Mouse (Mus musculus): Measurements from ENCODE around the gene Fkbp7. TPM values are rescaled to one million over a fixed set of nuclear protein-coding genes. Genes with fewer than 3 reads are reported as not detected.

The Fkbp7 gene
- total and polyA plus RNA-seq, 3 experiments, result 1.1 to 1.8 TPM; not detected in 1

DNA sequence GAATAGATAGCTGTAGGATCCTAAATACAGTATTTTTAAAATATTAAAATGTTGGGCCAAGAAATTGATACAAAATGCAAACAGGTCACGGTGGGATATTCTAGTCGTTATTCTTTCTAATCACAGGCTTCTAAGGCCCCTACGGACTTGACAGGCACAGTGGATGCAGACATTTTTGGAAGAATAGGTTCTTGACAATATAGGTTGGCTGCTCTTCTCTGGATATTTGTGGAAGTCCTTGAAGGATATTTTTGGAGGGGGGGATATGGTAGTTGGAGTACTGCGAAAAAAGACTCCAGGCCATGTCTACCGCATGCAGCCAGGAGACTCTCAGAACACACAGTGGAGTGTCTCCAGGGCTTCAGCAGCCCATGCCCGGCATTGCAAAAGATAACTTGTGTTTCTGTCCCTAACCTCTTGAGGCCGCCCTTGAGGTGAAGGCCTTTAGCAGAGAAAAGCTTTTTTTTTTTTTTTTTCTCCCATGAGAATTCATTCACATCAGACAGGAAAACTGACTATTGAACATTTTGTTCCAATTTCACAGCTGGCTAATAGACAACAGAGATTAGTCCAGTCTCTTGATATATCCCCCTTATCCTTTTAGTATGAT lies 661 bp upstream of the Fkbp7 start (continued):
- TF ChIP-seq ZKSCAN1 (IDR thresholded peaks at IDR 0.05; ENCODE audit: low read depth, low read length), result no peak; the same call in 1 of the 2 replicates

- Histone ChIP-seq H3K4me3 (ENCODE audit: control insufficient read depth in 1 of 2, insufficient read depth in 1 of 2, low read depth in 2 of 2, low read length in 2 of 2) (peak overlapping the region; percentile 68 to 92), H3K4me1 (ENCODE audit: control insufficient read depth in 1 of 2, insufficient read depth in 2 of 2, low read length in 2 of 2) (peaks cover 4 to 13% of the 10 kb centered on the region in 2 experiments; a peak in 3 of 4 replicates), H3K27me3 (ENCODE audit: control insufficient read depth in 1 of 2, insufficient read depth in 2 of 2, low read length in 2 of 2) (no peaks in the 10 kb centered on the region), H3K79me2 (ENCODE audit: control insufficient read depth, insufficient read depth, low read length, poor library complexity) (peaks cover 21% of the 10 kb centered on the region), H3K27ac (ENCODE audit: control insufficient read depth, low read depth, low read length) (peak overlapping the region; percentile 8; the same call in 1 of the 2 replicates), H3K9me3 (replicated peaks; ENCODE audit: insufficient read depth, low read length) (no peaks in the 10 kb centered on the region), H3K9ac (ENCODE audit: control insufficient read depth, low read depth, low read length, poor library complexity, severe bottlenecking) (peak overlapping the region; percentile 71), H3K36me3 (ENCODE audit: control insufficient read depth in 1 of 2, insufficient read depth in 2 of 2, low read length in 2 of 2) (peaks cover 0 to 22% of the 10 kb centered on the region in 2 experiments; a peak in 3 of 4 replicates)
- TF ChIP-seq SIN3A (IDR thresholded peaks at IDR 0.05; ENCODE audit: low read length) (no peak), KAT2A (conservative IDR thresholded peaks at IDR 0.05; ENCODE audit: low read depth, low read length) (no peak), CHD1 (IDR thresholded peaks at IDR 0.05; ENCODE audit: low read depth, low read length) (no peak), MAFK (IDR thresholded peaks at IDR 0.05; ENCODE audit: borderline replicate concordance, low read depth, low read length) (no peak), TBP (IDR thresholded peaks at IDR 0.05; ENCODE audit: low read depth, low read length) (no peak), NELFE (IDR thresholded peaks at IDR 0.05; ENCODE audit: low read depth, low read length) (no peak), HCFC1 (IDR thresholded peaks at IDR 0.05; ENCODE audit: low read depth, low read length) (no peak), SMC3 (IDR thresholded peaks at IDR 0.05; ENCODE audit: low read depth, low read length) (no peak), GATA1 (IDR thresholded peaks at IDR 0.05; ENCODE audit: low read depth, low read length) (no peak), ZMIZ1 (IDR thresholded peaks at IDR 0.05; ENCODE audit: low read depth, low read length) (no peak), ETS1 (IDR thresholded peaks at IDR 0.05; ENCODE audit: low read depth, low read length) (no peak), ZNF384 (IDR thresholded peaks at IDR 0.05; ENCODE audit: low read depth, low read length) (no peak), UBTF (IDR thresholded peaks at IDR 0.05; ENCODE audit: borderline replicate concordance, insufficient read depth, low read depth, low read length) (no peak), CTCF (IDR thresholded peaks at IDR 0.05 in 2 of 3, conservative IDR thresholded peaks at IDR 0.05 in 1 of 3; ENCODE audit: control insufficient read depth in 1 of 3, insufficient read depth in 1 of 3, low read depth in 2 of 3, low read length in 3 of 3, poor library complexity in 1 of 3, severe bottlenecking in 1 of 3) (no peak), POLR2AphosphoS5 (IDR thresholded peaks at IDR 0.05; ENCODE audit: borderline replicate concordance, low read depth, low read length) (no peak)
- peak; percentile 36 for DNase-seq (ENCODE audit: low read depth, low spot score)
Measured at GRCm38 (mm10) chr2:76672134-76672745, 676 bp downstream of the Fkbp7 start.

- no peak overlapping the region for H3K27ac ChIP-seq (ENCODE audit: control insufficient read depth, low read depth, low read length)
- no peaks in the 10 kb centered on the region for H3K27me3 ChIP-seq (ENCODE audit: control insufficient read depth in 1 of 2, insufficient read depth in 2 of 2, low read length in 2 of 2)
- H3K79me2 ChIP-seq (ENCODE audit: control insufficient read depth, insufficient read depth, low read length, poor library complexity), result peaks cover 17% of the 10 kb centered on the region
- peak overlapping the region; percentile 71 for H3K9ac ChIP-seq (ENCODE audit: control insufficient read depth, low read depth, low read length, poor library complexity, severe bottlenecking)
- H3K9me3 ChIP-seq (replicated peaks; ENCODE audit: insufficient read depth, low read length), result no peaks in the 10 kb centered on the region
- H3K4me3 ChIP-seq (ENCODE audit: control insufficient read depth in 1 of 2, insufficient read depth in 1 of 2, low read depth in 2 of 2, low read length in 2 of 2), result peak overlapping the region; percentile 68 to 92
- H3K4me1 ChIP-seq (ENCODE audit: control insufficient read depth in 1 of 2, insufficient read depth in 2 of 2, low read length in 2 of 2), result peaks cover 2 to 10% of the 10 kb centered on the region in 2 experiments; a peak in 3 of 4 replicates
- peaks cover 0 to 17% of the 10 kb centered on the region in 2 experiments; a peak in 2 of 4 replicates for H3K36me3 ChIP-seq (ENCODE audit: control insufficient read depth in 1 of 2, insufficient read depth in 2 of 2, low read length in 2 of 2)
- peak; percentile 20 for DNase-seq (ENCODE audit: low read depth, low spot score)
- no peak for TF ChIP-seq POLR2AphosphoS5 (IDR thresholded peaks at IDR 0.05; ENCODE audit: borderline replicate concordance, low read depth, low read length)
- no peak for TF ChIP-seq CTCF (IDR thresholded peaks at IDR 0.05 in 2 of 3, conservative IDR thresholded peaks at IDR 0.05 in 1 of 3; ENCODE audit: control insufficient read depth in 1 of 3, insufficient read depth in 1 of 3, low read depth in 2 of 3, low read length in 3 of 3, poor library complexity in 1 of 3, severe bottlenecking in 1 of 3)
Measured at GRCm38 (mm10) chr2:76671641-76672040, 1.3 kb downstream of the Fkbp7 start.
